Mouse (Mus musculus): ENCODE measurements at regions not wholly inside any gene's neighbourhood (a gene's known extent, or its start where the extent isn't known, plus 50 kb on each side); places are given as distances from the start of the nearest gene placed in this dataset.
"Not testable (repeated sequence)": the region's sequence is repeated elsewhere in the genome, so short reads cannot be mapped to it uniquely, and the experiment has no call there.

GRCm38 (mm10) chr1:161649387-161649786, 138.9 kb downstream of the Fasl start:
- DNase-seq = no peak
- intact Hi-C loops (cut with DNase I; ENCODE audit: low total_unique reads) = no loop called here

- intact Hi-C loops (cut with DNase I; ENCODE audit: low total_unique reads) = no loop called here
- DNase-seq = no peak
Measured at GRCm38 (mm10) chr1:161632098-161632497, 137.6 kb downstream of the Tnfsf18 start.

GRCm38 (mm10) chr1:161621291-161621690, 126.8 kb downstream of the Tnfsf18 start:
- DNase-seq = no peak
- intact Hi-C loops (cut with DNase I; ENCODE audit: low total_unique reads) = no loop called here

GRCm38 (mm10) chr1:161614091-161614490, 119.6 kb downstream of the Tnfsf18 start:
- intact Hi-C loops (cut with DNase I; ENCODE audit: low total_unique reads); DNase-seq: not testable (repeated sequence)

GRCm38 (mm10) chr1:161613658-161614057, 119.2 kb downstream of the Tnfsf18 start:
- DNase-seq = not testable (repeated sequence)

GRCm38 (mm10) chr1:161607446-161607845, 113.0 kb downstream of the Tnfsf18 start:
- no peak for DNase-seq
- intact Hi-C loops (cut with DNase I; ENCODE audit: low total_unique reads) = no loop called here

More at GRCm38 (mm10) chr1:161613658-161614057, 119.2 kb downstream of the Tnfsf18 start:
- intact Hi-C loops (cut with DNase I; ENCODE audit: low total_unique reads) = not testable (repeated sequence)

- intact Hi-C loops (cut with DNase I; ENCODE audit: low total_unique reads) = no loop called here
Measured at GRCm38 (mm10) chr1:161602150-161602549, 107.7 kb downstream of the Tnfsf18 start.

GRCm38 (mm10) chr1:161601167-161601566, 106.7 kb downstream of the Tnfsf18 start:
- intact Hi-C loops (cut with DNase I; ENCODE audit: low total_unique reads) = no loop called here

More at GRCm38 (mm10) chr1:161602150-161602549, 107.7 kb downstream of the Tnfsf18 start:
- DNase-seq = no peak

GRCm38 (mm10) chr1:161598167-161598566, 103.7 kb downstream of the Tnfsf18 start:
- no peak for DNase-seq
- intact Hi-C loops (cut with DNase I; ENCODE audit: low total_unique reads) = no loop called here

More at GRCm38 (mm10) chr1:161601167-161601566, 106.7 kb downstream of the Tnfsf18 start:
- no peak for DNase-seq

GRCm38 (mm10) chr1:161576530-161576929, 82.1 kb downstream of the Tnfsf18 start:
- DNase-seq = no peak
- intact Hi-C loops (cut with DNase I; ENCODE audit: low total_unique reads) = no loop called here

- intact Hi-C loops (cut with DNase I; ENCODE audit: low total_unique reads) = no loop called here
- no peak for DNase-seq
Measured at GRCm38 (mm10) chr1:161575939-161576338, 81.5 kb downstream of the Tnfsf18 start.

- intact Hi-C loops (cut with DNase I; ENCODE audit: low total_unique reads) = no loop called here
Measured at GRCm38 (mm10) chr1:161575171-161575570, 80.7 kb downstream of the Tnfsf18 start.

GRCm38 (mm10) chr1:161570762-161571161, 76.3 kb downstream of the Tnfsf18 start:
- no peak for DNase-seq
- intact Hi-C loops (cut with DNase I; ENCODE audit: low total_unique reads) = no loop called here

More at GRCm38 (mm10) chr1:161575171-161575570, 80.7 kb downstream of the Tnfsf18 start:
- no peak for DNase-seq

GRCm38 (mm10) chr1:161567826-161568225, 73.4 kb downstream of the Tnfsf18 start:
- DNase-seq = no peak
- intact Hi-C loops (cut with DNase I; ENCODE audit: low total_unique reads) = no loop called here

GRCm38 (mm10) chr1:161560368-161560767, 65.9 kb downstream of the Tnfsf18 start:
- DNase-seq = no peak
- intact Hi-C loops (cut with DNase I; ENCODE audit: low total_unique reads) = no loop called here
